ENCODE assay signal across 19 mouse cellular contexts in genomic region chr5:105703286-105703655, GRCm38 (mm10). TPM values are rescaled to one million over a fixed set of nuclear protein-coding genes. Genes with fewer than 3 reads are reported as not detected.
DNase-seq lines count a peak whose midpoint lies in the region; ATAC-seq and TF ChIP-seq lines count a peak whose summit lies in the region.
"Had no signal": no experiment of that assay in that cellular context is flagged by ENCODE, and none has a peak within 500 bp of the region (broad histone marks: within the 10 kb centered on the region; RNA-seq: fewer than 3 reads in every experiment).

No protein-coding gene starts in this region.

- H3K36me3 ChIP-seq in kidney, embryonic 14.5 days (ENCODE audit: control insufficient read depth, insufficient read depth, low read length) = 0 out of 2 replicates have a peak, but pooled peaks cover 5% of the 10 kb centered on the region
- no peaks in the 10 kb centered on the region for H3K36me3 ChIP-seq in lung, postnatal 0 days (ENCODE audit: insufficient read depth, low read length)
- no peaks in the 10 kb centered on the region for H3K36me3 ChIP-seq in liver, embryonic 16.5 days (ENCODE audit: control insufficient read depth, insufficient read depth)
- H3K36me3 ChIP-seq: G1E; midbrain, embryonic 15.5 days had no signal

- 79% methylated on average over 11 of the region's 11 CpGs for WGBS in kidney, embryonic 14.5 days
- WGBS in lung, postnatal 0 days = 72% methylated on average over 11 of the region's 11 CpGs
- 62% methylated on average over 11 of the region's 11 CpGs for WGBS in bone marrow, adult 2 months
- WGBS in liver, embryonic 16.5 days (ENCODE audit: insufficient replicate concordance) = 64% methylated on average over 11 of the region's 11 CpGs

- TF ChIP-seq POLR2A in bone marrow, adult 2 months (IDR thresholded peaks at IDR 0.05; ENCODE audit: borderline replicate concordance, control insufficient read depth, low read depth, low read length) = no peak

- no peak overlapping the region for H3K27ac ChIP-seq in kidney, embryonic 14.5 days (ENCODE audit: low read depth, low read length)
- peak overlapping the region; percentile 27; the same call in 1 of the 2 replicates for H3K27ac ChIP-seq in lung, postnatal 0 days (ENCODE audit: low read length)
- H3K27ac ChIP-seq in bone marrow, adult 2 months (ENCODE audit: control insufficient read depth, insufficient read depth, low read depth, low read length, poor library complexity) = peak overlapping the region; percentile 16
- H3K27ac ChIP-seq in liver, embryonic 16.5 days (ENCODE audit: low read length) = peak overlapping the region; percentile 49
- H3K27ac ChIP-seq: hindbrain, embryonic 13.5 days; midbrain, embryonic 15.5 days had no signal

- no peaks in the 10 kb centered on the region for H3K27me3 ChIP-seq in kidney, embryonic 14.5 days (ENCODE audit: control insufficient read depth, insufficient read depth, low read length)
- no peaks in the 10 kb centered on the region for H3K27me3 ChIP-seq in lung, postnatal 0 days (replicated peaks; ENCODE audit: insufficient read depth, low read length)
- H3K27me3 ChIP-seq in liver, embryonic 16.5 days (ENCODE audit: control insufficient read depth, insufficient read depth, low read depth, low read length) = peaks cover 9% of the 10 kb centered on the region
- H3K27me3 ChIP-seq: hindbrain, embryonic 13.5 days; midbrain, embryonic 15.5 days had no signal

- no peak overlapping the region for H3K4me3 ChIP-seq in kidney, embryonic 14.5 days (ENCODE audit: low read length)
- H3K4me3 ChIP-seq in lung, postnatal 0 days (ENCODE audit: low read depth, low read length) = no peak overlapping the region
- H3K4me3 ChIP-seq in bone marrow, adult 2 months (replicated peaks; ENCODE audit: control insufficient read depth, low read depth, low read length) = peak overlapping the region; percentile 14
- no peak overlapping the region; the same call in 1 of the 2 replicates for H3K4me3 ChIP-seq in liver, embryonic 16.5 days (ENCODE audit: low read depth, low read length)
- H3K4me3 ChIP-seq: hindbrain, embryonic 13.5 days; midbrain, embryonic 15.5 days had no signal

- TF ChIP-seq EP300 in lung, postnatal 0 days (IDR thresholded peaks at IDR 0.05) = no peak

- ATAC-seq in kidney, embryonic 14.5 days (ENCODE audit: low FRiP score, low TSS enrichment) = no peak
- no peak for ATAC-seq in lung, postnatal 0 days
- ATAC-seq in liver, embryonic 16.5 days (ENCODE audit: low read depth) = no peak
- ATAC-seq in CD4-positive, CD25-positive, alpha-beta regulatory T cell, adult 4 months = no peak
- ATAC-seq: midbrain, embryonic 15.5 days had no signal

- peak overlapping the region; percentile 18; the same call in 1 of the 2 replicates for H3K9ac ChIP-seq in kidney, embryonic 14.5 days (ENCODE audit: low read depth, low read length)
- H3K9ac ChIP-seq in lung, postnatal 0 days (replicated peaks; ENCODE audit: low read depth) = no peak overlapping the region
- H3K9ac ChIP-seq in liver, embryonic 16.5 days (ENCODE audit: low read depth, low read length) = no peak overlapping the region
- H3K9ac ChIP-seq: hindbrain, embryonic 13.5 days; midbrain, embryonic 15.5 days had no signal

- no peak for DNase-seq in kidney, adult 8-10 months
- DNase-seq in lung, postnatal 0 days (ENCODE audit: low spot score) = peak; percentile 57
- no peak for DNase-seq in lung, postnatal 25 days (ENCODE audit: low spot score)
- DNase-seq in urinary bladder, adult 18-20 months (ENCODE audit: low spot score in 2 of 2) = no peak
- DNase-seq: adrenal gland, adult 2 months; cerebellum, adult 11-12 months; cerebellum, postnatal 25 days; gastrocnemius, postnatal 14 days; heart, postnatal 10 days; retina, postnatal 1 day; right cerebral cortex, postnatal 4 days; thymus, adult 18-20 months had no signal

- H3K4me1 ChIP-seq in kidney, embryonic 14.5 days (ENCODE audit: control insufficient read depth, insufficient read depth, low read length) = peaks cover 41% of the 10 kb centered on the region; the same call in 1 of the 2 replicates
- H3K4me1 ChIP-seq in lung, postnatal 0 days (ENCODE audit: insufficient read depth, low read depth, low read length) = peaks cover 7% of the 10 kb centered on the region; the same call in 1 of the 2 replicates
- H3K4me1 ChIP-seq in bone marrow, adult 2 months (ENCODE audit: control insufficient read depth, insufficient read depth, low read length) = peaks cover 7% of the 10 kb centered on the region
- peaks cover 28% of the 10 kb centered on the region for H3K4me1 ChIP-seq in liver, embryonic 16.5 days (ENCODE audit: control insufficient read depth, low read depth, low read length)

- no peak for TF ChIP-seq CTCF in lung, postnatal 0 days (IDR thresholded peaks at IDR 0.05)
- no peak for TF ChIP-seq CTCF in bone marrow, adult 2 months (IDR thresholded peaks at IDR 0.05; ENCODE audit: control insufficient read depth, insufficient read depth, low read length)

- H3K9me3 ChIP-seq in kidney, embryonic 14.5 days (ENCODE audit: control insufficient read depth, low read length) = no peaks in the 10 kb centered on the region
- no peaks in the 10 kb centered on the region for H3K9me3 ChIP-seq in lung, postnatal 0 days (ENCODE audit: low read length)
- no peaks in the 10 kb centered on the region for H3K9me3 ChIP-seq in liver, embryonic 16.5 days (replicated peaks; ENCODE audit: control insufficient read depth, low read length)
- H3K9me3 ChIP-seq: hindbrain, embryonic 13.5 days; midbrain, embryonic 15.5 days had no signal

- H3K4me2 ChIP-seq in kidney, embryonic 14.5 days (replicated peaks; ENCODE audit: low read depth, low read length) = no peak overlapping the region
- H3K4me2 ChIP-seq in lung, postnatal 0 days (replicated peaks; ENCODE audit: low read depth, low read length) = no peak overlapping the region
- H3K4me2 ChIP-seq in liver, embryonic 16.5 days (ENCODE audit: low read depth, low read length) = no peak overlapping the region
- H3K4me2 ChIP-seq: hindbrain, embryonic 13.5 days had no signal

RNA-seq across cellular contexts. Expression of gene Lrrc8d, which starts 3.5 kb away (rescaled TPM):
- polyA plus RNA-seq in kidney, embryonic 14.5 days (2014; fragmentation: Nextera tagmentation; extraction: Ambion mirVana) = 22.7 and 42.1 TPM in 2 replicates
- polyA plus RNA-seq in lung, postnatal 0 days (2015; fragmentation: Nextera tagmentation; extraction: Ambion mirVana) = 20.5 and 23.2 TPM in 2 replicates
- polyA plus RNA-seq in bone marrow, adult 2 months (2011; ENCODE audit: insufficient read depth, insufficient read length, low replicate concordance, missing spikeins) = 11.8 and 20.5 TPM in 2 replicates
- polyA plus RNA-seq in liver, embryonic 16.5 days (2015; fragmentation: Nextera tagmentation; extraction: Ambion mirVana) = 7.2 and 8.0 TPM in 2 replicates
- polyA plus RNA-seq in CD4-positive, CD25-positive, alpha-beta regulatory T cell, adult 4 months (2017; shearing (Covaris generic)) = 10 to 100 TPM; 17.2 to 19.5 TPM
- polyA plus RNA-seq: G1E had no signal
